Mouse (Mus musculus) gastrocnemius, adult 8-10 months (tissue): ENCODE measurements around the gene Galnt18. TPM values are rescaled to one million over a fixed set of nuclear protein-coding genes. Genes with fewer than 3 reads are reported as not detected.

Source experiments
- DNase-seq, 2 experiments: peaks; one replicate each; pipeline ENCODE4 v3.0.0; 2022; ENCODE audit warnings: low spot score in 2 of 2
- microRNA-seq: library from miRNA; unstranded; fragments of <30 nt; microRNA quantifications from one replicate; pipeline ENCODE4 v1.2.0, GENCODE M21; 2022
- total RNA-seq, 4 experiments: library from RNA; stranded (reverse); gene quantifications; 2 replicates each; pipeline ENCODE4 v1.2.4; 2022

Gene Galnt18
- total RNA-seq, 4 experiments from 2014 or later: 1.7 to 3.1 (median 2.3) TPM

DNA sequence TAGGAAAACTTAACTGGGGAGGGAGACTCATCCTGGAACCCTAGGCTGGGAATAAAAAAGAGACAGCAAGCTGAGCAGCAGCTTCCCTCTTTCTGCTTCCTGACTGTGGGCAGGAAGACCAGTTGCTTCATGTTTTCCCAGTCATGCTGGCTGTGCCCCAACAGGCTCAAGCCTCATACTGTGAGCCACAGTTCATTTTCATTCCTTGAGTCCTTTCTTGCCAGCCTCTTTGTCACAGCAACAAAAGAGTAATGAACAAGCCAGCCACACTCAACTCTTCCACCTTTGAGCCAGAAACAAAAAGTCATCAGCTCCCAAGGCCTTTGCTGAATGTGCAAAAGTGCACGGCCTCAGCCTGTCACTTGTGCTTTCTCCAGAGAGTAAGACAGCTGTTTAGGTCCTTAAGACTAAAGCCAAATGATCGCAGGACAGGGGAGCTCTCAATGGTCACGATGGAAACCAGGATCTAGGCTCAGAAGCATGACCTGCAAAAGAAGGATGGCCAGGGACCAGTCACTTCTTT is 292.9 kb downstream of the Galnt18 start:
- DNase-seq: no peak

DNA sequence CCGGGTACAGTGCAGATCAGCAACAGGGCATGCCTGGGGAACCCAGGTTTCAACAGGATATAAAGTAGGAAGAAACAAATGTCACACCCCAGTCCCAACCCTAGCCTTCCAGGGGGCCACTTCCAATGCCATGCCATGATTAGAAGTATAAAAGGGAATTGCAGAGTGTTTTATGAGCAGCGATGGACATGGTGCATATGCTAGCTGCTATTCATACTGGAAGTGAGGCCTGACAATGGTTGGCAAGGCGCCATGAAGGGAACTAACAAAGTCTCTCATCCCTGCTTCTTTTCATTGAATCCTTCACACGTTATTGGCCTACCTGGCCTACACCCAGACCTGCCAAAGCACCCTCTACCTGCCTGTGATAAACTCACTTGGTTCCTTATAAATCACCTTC is 295.9 kb downstream of the Galnt18 start:
- DNase-seq: no peak

DNA sequence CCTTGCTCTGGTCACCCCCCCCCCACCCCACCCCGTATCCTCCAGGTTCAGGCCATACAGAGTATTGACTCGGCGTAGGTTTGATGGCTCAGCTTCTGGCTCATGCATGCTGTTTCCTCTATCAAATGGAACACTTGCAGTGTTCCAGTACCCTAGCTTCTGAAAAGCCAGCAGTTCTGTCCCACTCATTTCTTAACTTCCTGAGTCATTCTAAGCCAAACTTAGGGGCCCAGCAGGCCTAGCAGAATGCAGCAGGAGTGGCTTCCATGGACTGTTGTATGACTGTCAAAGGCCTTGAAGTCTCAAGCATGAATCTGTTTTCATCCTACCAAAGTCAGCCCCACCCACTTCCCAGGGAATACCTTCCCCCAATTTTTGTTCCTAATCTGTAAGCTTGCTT is 296.5 kb downstream of the Galnt18 start:
- no peak for DNase-seq

DNA sequence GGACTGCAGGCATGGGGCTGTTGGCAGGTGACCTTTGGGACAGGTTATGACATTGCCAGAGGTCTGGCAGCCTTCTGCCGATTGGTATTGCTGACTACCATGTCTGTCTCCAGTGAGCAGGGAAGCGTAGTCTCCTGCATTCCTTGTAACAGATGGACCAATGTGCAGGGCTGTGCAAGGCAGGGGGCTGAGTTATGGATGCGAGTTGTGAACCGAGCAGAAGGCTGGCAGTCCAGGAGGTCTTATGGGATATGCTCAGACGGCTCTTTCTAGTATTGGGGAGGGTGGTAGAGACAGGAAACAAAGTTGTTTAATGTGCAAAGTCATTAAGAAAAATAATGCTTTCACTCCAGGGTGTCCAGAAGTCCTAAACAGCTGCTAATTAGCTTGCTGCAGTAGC is 312.1 kb downstream of the Galnt18 start:
- no peak for DNase-seq

DNA sequence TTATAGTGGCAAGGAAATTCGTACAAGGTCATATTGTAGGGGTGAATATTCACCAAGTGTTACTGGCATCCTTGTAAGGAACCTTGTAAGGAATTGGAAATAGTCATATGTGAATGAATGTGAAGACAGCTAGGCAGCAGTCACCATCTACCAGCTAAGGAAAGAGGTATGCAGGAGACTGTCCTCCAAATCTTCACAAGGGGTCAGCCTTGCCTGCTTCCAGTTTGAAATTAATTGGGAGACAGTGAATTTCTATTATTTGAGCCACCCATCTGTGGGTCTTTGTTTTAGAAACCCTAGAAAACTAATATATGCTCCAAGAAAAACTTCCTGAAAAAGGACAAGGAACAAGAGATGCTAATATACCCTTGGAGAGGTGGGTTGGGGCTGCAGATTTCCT is 313.1 kb downstream of the Galnt18 start:
- DNase-seq: no peak

DNA sequence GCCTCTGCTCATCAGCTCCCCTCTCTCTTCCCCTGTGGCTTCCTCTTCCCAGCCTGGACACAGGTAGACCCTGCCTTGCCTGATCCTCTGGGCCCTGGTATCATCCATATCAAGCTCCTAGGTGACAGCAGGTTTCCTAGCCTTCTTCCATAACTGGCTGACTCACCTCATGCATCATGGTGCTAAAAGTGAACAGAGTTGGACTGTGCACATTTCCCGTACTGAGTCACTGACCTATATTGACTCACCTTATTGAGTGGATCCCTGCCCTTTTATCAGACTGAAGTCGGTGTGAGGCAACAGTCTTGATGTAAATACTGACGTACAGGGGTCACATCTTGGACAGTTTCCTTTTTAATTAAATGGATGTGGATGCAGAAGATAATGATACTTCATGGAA is 313.7 kb downstream of the Galnt18 start:
- DNase-seq: no peak

DNA sequence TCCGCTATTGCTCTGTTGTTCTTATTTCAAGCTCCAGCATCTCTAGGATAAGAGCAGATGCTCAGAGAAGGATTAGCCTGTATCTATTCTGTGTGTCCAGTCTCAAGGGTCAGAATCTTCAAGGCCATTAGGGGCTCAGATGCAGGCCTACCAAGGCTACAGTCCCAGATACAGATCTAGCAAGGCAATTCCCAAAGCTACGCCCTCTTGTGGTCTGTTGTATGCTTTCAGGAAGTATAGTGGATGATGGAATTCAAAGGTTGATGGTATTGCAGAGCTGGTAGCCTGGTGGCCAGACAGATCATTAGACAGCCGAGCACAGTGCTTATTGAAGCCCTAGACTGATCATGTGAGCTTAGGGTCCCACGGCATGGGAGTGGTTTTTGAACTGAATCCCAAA is 320.1 kb downstream of the Galnt18 start:
- DNase-seq: no peak

DNA sequence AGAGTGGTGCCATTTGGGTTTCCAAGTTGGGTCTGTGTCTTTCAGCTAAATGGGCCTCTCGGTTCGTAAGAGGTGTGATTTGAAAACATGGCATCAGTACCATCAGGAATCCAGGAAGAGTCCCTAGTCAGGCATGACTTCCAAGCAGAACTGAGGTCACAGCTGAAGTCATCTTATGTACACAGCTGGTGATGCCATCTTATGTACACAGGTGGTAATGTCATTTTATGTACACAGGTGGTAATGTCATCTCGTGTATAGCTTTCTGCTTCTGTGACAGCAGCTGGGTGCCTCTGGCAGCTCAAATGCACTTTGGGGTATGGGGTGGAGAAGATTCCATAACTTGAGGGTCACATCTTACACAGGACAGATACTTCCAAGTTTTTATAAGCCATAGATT is 323.8 kb downstream of the Galnt18 start:
- DNase-seq: no peak

DNA sequence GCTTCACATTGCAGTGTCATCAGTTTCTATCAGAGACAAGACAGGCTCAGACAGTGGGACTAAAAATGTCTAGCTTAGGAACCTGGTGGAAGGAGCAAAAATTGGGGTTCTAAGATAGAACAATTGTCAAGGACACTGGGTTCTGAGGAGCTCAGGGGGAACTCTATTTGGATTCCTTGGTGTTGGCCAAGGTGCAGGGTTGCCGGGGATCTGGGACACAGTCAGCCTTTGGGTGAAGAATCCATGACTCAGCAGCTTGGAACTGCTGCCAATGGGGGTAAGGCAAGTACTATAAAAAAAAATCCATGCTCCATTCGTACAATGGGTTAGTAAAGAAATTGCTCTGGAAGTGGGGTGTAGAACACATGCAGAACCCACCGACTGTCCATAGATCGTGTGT is 324.2 kb downstream of the Galnt18 start:
- DNase-seq: no peak

DNA sequence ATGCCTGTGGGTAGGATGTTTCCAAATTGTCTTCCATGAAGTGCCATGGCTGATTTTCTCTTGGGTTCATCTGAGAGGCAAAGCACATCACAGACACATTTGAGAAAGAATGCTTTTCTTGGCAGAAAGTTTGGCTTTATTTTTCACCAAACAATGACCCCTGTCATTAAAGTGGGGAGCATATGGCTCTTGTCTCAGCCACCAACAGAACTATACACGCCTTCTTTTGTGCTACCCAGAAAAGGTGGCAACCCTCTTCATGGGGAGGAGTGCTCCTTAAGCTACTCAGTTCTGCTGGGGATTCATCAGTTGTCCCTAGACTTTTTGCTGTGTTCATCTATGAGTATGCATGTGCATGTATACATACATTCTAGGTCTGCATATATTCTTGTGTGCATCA is 327.8 kb downstream of the Galnt18 start:
- no peak for DNase-seq

DNA sequence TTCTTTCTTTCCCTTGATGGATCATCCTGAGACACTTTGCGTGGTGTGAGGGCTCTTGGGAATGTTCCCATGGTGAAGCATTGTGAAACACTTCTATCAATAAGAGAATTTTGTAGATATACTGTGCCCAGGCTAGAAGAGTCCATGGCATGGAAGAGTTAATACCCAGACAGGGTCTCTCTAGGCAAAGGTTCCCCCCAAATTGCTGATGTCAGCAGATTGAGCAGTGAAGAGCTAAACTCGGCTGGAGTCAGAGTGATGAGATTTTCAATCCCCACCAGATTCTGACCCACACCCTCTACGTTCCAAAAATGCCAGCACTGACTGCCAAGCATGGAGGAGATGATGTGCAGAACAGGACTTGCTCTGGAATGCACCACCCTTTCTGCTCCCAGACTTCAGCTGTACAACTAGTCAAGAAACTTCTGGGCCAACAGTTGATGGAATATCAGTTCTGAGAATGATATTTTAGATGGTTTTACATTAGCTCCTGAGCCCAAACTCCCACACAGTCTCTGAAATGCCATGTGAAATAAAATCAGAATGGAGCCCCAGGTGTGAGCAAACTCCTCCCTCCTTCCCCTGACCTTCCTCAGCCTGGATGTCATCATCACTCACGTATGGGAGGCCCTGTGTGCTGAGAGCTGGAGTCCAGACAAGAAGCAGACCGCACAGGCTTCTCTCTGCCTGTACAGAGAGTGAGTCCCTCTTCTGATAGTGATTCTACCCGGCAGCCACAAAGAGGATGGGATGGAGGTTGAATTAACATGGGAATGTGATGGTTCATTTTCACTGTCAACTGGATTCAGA is 329.3 kb downstream of the Galnt18 start:
- no peak for DNase-seq

DNA sequence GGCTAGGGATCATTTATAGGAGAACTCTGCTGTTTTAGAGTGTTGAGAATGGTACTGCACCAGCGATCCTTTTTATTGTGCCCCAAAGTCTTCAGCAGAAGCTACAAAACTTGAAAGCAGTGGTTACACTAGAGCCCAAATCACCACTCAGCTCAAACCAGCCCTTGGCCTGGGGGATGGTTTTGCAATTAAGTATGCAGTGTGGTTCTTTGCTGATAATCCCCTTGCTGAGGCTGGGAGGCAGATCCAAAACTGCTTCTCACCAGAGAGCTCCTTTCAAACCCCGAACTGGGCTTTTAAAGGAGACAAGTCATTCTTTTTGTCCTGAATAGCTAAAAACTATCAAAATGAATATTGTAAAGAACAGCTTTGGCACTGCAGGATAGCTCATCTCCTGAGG is 346.6 kb downstream of the Galnt18 start:
- no peak for DNase-seq

DNA sequence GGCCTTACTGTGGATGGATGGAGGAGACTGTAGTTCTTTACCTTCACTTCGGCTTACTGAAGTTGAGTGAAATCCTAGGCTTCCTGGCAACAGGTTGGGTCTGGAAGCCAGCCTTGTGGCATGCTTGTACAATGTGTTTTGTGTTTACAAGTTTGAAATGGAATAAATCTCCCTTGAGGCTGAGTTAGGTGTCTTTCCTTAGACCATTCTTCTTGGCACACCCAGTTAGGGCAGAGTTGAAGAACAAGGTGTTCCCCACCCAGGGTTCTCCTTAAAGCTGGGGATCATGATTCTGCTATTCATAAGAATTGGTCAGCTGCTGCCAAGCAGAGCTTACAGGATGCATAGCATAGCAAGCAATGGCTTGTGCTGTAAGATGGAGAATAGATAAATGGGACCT is 352.4 kb downstream of the Galnt18 start:
- no peak for DNase-seq

Small RNAs within 50 kb of the gene (microRNA-seq; reads per million reads assigned to microRNA genes)
- not detected for gene Gm25787

Other genes with a start within 250 kb of the Galnt18 start
- gene Usp47, start 243.5 kb upstream of the Galnt18 start, total RNA-seq: 100 to 1,000 TPM; 231 to 268 (median 245) TPM